Mouse (Mus musculus): ENCODE data around the gene Ppp1r13b.
A peak's percentile ranks its signal among the peaks of the same experiment; 100 is the strongest.

Gene Ppp1r13b

DNA sequence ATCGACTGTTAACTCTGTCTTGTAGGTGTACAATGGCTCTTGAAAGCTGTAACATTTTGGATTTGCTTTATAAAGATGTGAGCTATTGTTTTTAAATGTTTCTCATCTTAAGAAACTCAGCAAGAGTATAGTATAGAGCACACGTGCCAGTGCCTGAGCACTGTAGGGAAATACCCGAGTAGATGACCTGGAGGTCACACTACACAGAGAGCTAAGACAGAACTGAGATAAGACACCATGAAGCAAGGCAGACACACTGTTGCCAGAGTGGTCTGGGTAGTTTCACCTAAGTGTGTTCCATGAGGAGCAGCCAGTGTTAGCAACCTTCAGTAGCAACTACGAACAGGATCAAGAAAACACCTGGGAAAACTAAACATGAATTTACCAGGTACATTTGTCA is 25.1 kb downstream of the Ppp1r13b start:
- ATAC-seq (ENCODE audit: low TSS enrichment), result no peak

DNA sequence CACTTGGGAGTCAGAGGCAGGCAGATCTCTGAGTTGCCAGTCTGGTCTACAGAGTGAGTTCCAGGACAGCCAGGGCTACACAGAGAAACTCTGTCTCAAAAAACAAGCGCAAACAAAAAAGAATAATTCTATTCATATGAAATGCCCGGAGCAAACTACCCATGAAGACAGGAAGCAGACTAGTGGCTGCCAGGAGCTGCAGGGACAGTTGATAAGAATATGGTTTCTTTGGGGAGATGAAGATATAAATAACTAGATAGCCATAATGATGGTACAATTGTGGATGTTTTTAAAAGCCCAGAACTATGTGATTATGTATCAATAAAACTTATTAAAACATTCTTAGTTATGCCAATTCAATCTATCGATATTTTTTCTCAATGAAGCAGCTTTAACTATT is 25.9 kb downstream of the Ppp1r13b start:
- no peak for ATAC-seq (ENCODE audit: low TSS enrichment)

- peak; percentile 55 for ATAC-seq (ENCODE audit: low TSS enrichment)
Observed at GRCm38 (mm10) chr12:111878213-111878612, 29.7 kb downstream of the Ppp1r13b start.

GRCm38 (mm10) chr12:111875499-111875898 is 32.4 kb downstream of the Ppp1r13b start:
- no peak for ATAC-seq (ENCODE audit: low TSS enrichment)

- no peak for ATAC-seq (ENCODE audit: low TSS enrichment)
Observed at GRCm38 (mm10) chr12:111874601-111875140, 33.2 kb downstream of the Ppp1r13b start.

GRCm38 (mm10) chr12:111872079-111872478 is 35.8 kb downstream of the Ppp1r13b start:
- ATAC-seq (ENCODE audit: low TSS enrichment), result no peak

DNA sequence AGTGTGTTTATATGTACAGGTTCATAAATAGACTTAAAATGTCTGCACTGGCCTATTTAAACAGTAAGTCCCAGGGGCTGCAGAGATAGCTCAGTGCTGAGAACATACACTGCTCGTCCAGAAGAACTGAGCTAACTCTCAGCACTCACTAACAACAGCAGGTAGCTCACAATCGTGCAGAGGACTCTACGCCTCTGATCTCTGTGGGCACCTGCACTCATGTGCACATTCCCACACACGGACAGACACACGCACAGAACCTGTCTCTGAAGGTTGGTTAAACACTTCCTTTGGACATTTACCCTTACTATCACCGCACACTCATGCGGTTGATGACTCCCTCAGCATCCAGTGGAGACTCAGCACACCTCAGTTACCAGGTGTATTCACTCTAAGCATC is 37.1 kb downstream of the Ppp1r13b start:
- ATAC-seq (ENCODE audit: low TSS enrichment), result no peak

DNA sequence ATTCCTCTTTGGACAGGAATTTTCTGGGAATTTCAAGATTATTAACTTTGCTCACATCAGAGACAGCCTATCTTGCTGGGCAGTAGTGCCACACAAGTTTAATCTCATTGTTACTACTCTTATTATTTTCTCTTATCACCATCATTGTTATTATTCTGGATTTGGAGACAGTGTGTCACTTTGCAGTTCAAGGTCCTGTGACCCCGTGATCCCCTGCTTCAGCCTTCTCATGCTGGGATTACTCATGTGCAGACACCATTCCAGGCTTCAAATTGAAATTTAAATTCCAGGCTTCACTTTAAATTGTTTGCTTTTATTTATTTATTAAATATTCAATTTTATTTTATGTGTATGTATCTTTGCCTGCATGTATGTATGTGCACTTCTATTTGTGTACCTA is 38.1 kb downstream of the Ppp1r13b start:
- no peak for ATAC-seq (ENCODE audit: low TSS enrichment)

GRCm38 (mm10) chr12:111864206-111864824 is 43.6 kb downstream of the Ppp1r13b start:
- ATAC-seq (ENCODE audit: low TSS enrichment), result no peak

DNA sequence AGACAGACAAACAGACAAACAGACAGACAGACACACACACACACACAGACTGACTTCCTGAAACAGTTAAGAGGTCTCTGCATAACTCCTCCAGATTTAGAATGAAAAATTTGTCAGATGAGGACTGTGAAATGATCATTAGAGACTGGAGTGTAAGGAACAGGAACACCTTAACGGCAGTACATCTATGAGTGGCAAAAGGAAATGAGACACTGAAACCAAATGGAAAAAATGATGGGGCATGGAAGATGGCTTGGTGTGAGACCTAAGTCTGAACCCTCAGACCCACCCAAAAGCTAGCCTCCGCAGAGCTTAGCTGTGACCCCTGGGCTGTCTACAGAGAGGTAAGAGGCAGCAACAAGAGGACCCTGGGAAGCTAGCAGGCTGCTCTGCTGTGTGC is 52.5 kb downstream of the Ppp1r13b start:
- ATAC-seq (ENCODE audit: low TSS enrichment), result no peak

- ATAC-seq (ENCODE audit: low TSS enrichment), result no peak
Observed at GRCm38 (mm10) chr12:111853546-111853945, 54.4 kb downstream of the Ppp1r13b start.

DNA sequence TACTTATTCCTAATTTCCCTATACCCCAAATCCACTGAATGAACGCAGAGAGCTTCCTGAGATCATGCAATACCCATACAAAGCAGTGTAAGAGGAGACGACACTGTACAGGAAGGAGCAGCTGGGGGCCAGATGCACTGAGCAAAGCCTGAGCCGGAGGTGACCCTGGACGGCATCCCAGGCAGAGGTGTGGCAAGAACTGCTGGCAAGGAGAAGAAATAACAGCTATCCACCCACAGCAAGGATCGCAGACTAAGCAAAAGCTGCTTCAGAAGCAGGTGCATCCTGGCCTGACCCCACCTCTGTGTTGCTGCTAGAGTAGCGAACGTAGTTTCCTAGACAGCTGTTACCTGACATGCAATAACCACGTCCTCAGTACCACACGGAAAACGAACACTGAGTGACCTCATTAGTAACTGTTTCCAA is 54.9 kb downstream of the Ppp1r13b start:
- no peak for ATAC-seq (ENCODE audit: low TSS enrichment)

DNA sequence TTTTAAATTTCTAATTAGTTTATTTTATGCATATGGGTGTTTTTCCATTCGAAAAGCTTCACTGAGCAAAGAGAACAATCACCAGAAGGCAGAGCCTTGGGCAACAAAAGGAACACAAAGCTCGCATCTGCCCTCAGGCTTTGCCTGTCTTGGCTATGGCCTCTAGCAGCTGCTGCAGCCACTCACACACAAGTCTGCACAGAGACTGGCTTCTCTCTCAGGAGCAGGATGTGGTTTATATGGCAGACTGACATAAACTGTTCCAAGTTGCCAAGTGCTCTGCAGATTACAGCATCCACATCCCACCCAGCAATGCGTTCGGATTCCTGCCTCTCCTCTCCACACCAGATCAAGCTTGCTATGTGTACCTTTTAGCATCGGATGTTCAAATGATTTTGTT is 56.2 kb downstream of the Ppp1r13b start:
- no peak for ATAC-seq (ENCODE audit: low TSS enrichment)

DNA sequence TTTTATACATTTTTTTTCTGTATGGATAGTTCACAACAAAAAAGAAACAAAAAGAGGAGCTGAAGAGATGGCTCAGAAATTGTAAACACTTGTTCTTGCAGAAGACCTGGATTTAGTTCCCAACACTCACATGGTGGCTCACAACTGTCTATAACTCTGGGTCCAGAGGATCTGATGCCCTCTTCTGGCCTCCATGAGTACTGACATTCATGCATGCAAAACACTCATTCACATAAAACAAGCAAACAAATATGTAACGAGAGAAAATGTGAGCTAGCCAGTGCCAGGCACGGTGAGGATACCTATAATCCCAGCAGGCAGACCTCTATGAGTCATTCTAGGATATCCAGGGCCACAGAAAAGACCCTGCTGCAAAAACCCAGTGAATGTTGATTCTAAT is 56.7 kb downstream of the Ppp1r13b start:
- no peak for ATAC-seq (ENCODE audit: low TSS enrichment)

GRCm38 (mm10) chr12:111848300-111848798 is 59.6 kb downstream of the Ppp1r13b start:
- ATAC-seq (ENCODE audit: low TSS enrichment), result 0 out of 2 replicates have a peak, but pooled peaks have one; percentile 39

DNA sequence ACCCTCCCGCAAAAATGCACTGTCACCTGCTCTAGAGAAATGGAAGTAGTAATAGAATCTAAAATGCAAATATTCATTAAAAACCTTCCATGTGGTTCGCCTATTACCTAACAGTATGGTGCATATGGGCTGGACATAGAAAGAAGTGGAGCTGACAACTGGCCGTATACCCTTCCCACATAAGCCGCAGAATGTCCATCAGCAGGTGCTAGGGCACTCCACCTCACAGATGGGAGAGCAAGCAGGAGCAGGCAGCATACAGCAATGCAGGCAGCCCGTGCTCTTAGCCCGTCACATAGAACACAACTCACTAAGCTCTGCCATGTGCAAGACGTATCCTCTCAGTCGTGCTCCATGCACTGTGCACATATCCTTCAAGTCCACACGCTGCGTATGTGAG is 61.1 kb downstream of the Ppp1r13b start:
- ATAC-seq (ENCODE audit: low TSS enrichment), result no peak

DNA sequence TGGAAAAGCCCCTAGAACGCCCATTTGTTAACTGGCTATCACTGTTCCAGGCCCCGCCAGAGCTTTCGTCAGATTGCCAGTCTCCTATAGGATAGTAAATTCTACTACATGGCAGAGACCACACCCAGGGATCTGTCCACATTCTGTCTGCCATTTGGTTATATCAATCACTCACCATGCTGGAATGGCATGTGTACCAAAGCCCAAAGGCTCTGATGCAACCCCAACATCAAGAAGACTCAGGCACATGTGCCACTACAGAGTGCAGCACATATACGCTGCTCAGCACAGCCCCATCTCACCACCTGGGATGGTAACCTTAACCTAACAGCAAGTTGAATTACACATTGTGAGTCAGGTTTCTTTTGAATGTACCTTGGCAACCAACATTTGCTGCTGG is 62.0 kb downstream of the Ppp1r13b start:
- no peak for ATAC-seq (ENCODE audit: low TSS enrichment)

DNA sequence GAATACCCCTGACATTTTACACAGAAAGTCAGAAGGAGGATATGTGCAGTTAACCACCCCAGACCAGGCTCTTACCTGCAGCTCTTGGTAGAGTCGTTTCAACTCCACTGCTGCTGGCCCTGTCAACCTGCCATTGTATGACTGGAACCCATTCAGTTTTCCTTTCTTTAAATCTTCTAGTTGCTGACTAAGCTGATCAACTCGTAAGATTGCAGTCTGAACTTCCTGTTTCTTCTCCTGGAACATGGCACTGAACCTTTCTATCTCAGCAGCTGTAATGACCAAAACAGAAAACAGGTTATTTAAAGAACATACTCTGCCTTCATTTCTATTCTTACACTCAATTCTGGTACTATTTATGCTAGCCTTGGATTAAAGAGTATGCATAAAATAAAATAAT is 64.4 kb downstream of the Ppp1r13b start:
- no peak for ATAC-seq (ENCODE audit: low TSS enrichment)

DNA sequence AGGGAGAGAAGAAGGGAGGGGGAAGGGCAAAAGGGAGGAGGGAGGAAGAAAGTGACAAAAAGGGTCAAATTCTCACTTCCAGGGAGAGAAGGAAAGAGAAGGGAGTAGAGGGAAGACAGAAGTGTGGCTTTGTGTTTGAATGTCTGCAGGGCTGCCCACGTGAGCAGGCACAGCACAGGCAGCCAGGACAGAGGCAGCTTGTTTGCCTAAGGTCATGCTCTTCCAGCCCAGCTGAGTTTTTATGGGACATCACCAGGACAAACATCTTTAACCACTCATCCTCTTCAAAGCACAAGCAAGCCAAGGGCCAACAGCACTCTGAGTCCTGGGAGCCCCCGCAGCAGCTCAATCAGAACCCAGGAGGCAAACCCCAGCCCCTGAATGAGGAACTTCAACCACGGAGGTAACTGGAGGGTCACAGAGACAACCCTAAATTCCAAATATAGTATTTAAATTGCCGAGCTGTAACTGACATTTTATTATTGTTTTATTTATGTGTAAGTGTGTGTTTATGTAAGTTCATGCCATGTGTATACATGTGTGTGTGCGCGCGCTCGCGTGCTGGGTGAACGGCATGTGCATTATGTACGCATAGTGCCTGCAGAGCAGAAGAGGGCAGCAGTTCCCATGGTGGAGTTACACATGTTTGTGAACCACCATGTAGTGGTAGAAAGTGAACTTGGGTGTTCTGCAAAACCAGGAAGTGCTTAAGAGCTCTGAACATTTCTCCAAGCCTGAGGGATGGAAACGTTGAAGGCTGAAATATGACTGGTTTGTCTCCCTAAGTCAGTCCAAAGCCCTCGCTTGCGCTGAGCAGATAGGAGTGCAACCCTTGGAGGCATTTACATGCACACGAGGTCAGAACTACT is 65.1 kb downstream of the Ppp1r13b start:
- no peak for ATAC-seq (ENCODE audit: low TSS enrichment)

GRCm38 (mm10) chr12:111833457-111833856 is 74.5 kb downstream of the Ppp1r13b start:
- no peak for ATAC-seq (ENCODE audit: low TSS enrichment)

GRCm38 (mm10) chr12:111832643-111833042 is 75.3 kb downstream of the Ppp1r13b start:
- ATAC-seq (ENCODE audit: low TSS enrichment), result 0 out of 2 replicates have a peak, but pooled peaks have one; percentile 45

- ATAC-seq (ENCODE audit: low TSS enrichment), result no peak
Observed at GRCm38 (mm10) chr12:111830375-111830774, 77.5 kb downstream of the Ppp1r13b start.

- ATAC-seq (ENCODE audit: low TSS enrichment), result 0 out of 2 replicates have a peak, but pooled peaks have one; percentile 20
Observed at GRCm38 (mm10) chr12:111829954-111830353, 78.0 kb downstream of the Ppp1r13b start.

Measured in frontal cortex, adult (tissue).